ENCODE assay signal across 8 mouse cellular contexts in genomic region chr16:8831241-8831640, GRCm38 (mm10). TPM values are rescaled to one million over a fixed set of nuclear protein-coding genes. Genes with fewer than 3 reads are reported as not detected.
DNase-seq lines count a peak whose midpoint lies in the region; ATAC-seq and TF ChIP-seq lines count a peak whose summit lies in the region.

No protein-coding gene starts in this region.

- no peak for TF ChIP-seq CTCF in G1E (IDR thresholded peaks at IDR 0.05; ENCODE audit: low read depth, low read length)

- H3K9me3 ChIP-seq in G1E (replicated peaks): no peaks in the 10 kb centered on the region
- no peaks in the 10 kb centered on the region for H3K9me3 ChIP-seq in embryonic facial prominence, embryonic 14.5 days (ENCODE audit: control insufficient read depth, low read length)
- no peaks in the 10 kb centered on the region for H3K9me3 ChIP-seq in limb, embryonic 13.5 days
- no peaks in the 10 kb centered on the region for H3K9me3 ChIP-seq in neural tube, embryonic 12.5 days

- peaks cover 28% of the 10 kb centered on the region for H3K4me1 ChIP-seq in G1E (ENCODE audit: insufficient read depth, low read depth, low read length)
- H3K4me1 ChIP-seq in embryonic facial prominence, embryonic 14.5 days (ENCODE audit: control insufficient read depth, insufficient read depth, low read length): peaks cover 16% of the 10 kb centered on the region
- H3K4me1 ChIP-seq in limb, embryonic 13.5 days: peaks cover 25% of the 10 kb centered on the region
- peaks cover 24% of the 10 kb centered on the region for H3K4me1 ChIP-seq in neural tube, embryonic 12.5 days

- H3K9ac ChIP-seq in embryonic facial prominence, embryonic 14.5 days (ENCODE audit: low read depth, low read length): peak overlapping the region; percentile 98
- peak overlapping the region; percentile 99 for H3K9ac ChIP-seq in limb, embryonic 13.5 days
- H3K9ac ChIP-seq in neural tube, embryonic 12.5 days: peak overlapping the region; percentile 100

- H3K27ac ChIP-seq in embryonic facial prominence, embryonic 14.5 days (replicated peaks; ENCODE audit: low read depth, low read length): peak overlapping the region; percentile 97
- H3K27ac ChIP-seq in limb, embryonic 13.5 days: no peak overlapping the region
- H3K27ac ChIP-seq in neural tube, embryonic 12.5 days: peak overlapping the region; percentile 91; the same call in 1 of the 2 replicates

- peaks cover 38% of the 10 kb centered on the region for H3K36me3 ChIP-seq in G1E (replicated peaks)
- H3K36me3 ChIP-seq in embryonic facial prominence, embryonic 14.5 days (ENCODE audit: control insufficient read depth, insufficient read depth, low read length): peaks cover 44% of the 10 kb centered on the region
- peaks cover 27% of the 10 kb centered on the region for H3K36me3 ChIP-seq in limb, embryonic 13.5 days
- peaks cover 17% of the 10 kb centered on the region; the same call in 1 of the 2 replicates for H3K36me3 ChIP-seq in neural tube, embryonic 12.5 days

- peak overlapping the region; percentile 97 for H3K4me3 ChIP-seq in G1E (ENCODE audit: low read depth, low read length)
- H3K4me3 ChIP-seq in embryonic facial prominence, embryonic 14.5 days (ENCODE audit: low read depth, low read length): peak overlapping the region; percentile 100
- H3K4me3 ChIP-seq in limb, embryonic 13.5 days: peak overlapping the region; percentile 99
- H3K4me3 ChIP-seq in neural tube, embryonic 12.5 days: peak overlapping the region; percentile 99

- no peak for ATAC-seq in G1E (ENCODE audit: extremely low read depth, insufficient number of reproducible peaks, low FRiP score, poor library complexity, severe bottlenecking)
- ATAC-seq in embryonic facial prominence, embryonic 14.5 days (ENCODE audit: low read depth): no peak
- ATAC-seq in limb, embryonic 13.5 days (ENCODE audit: low FRiP score, low read depth): no peak
- ATAC-seq in neural tube, embryonic 12.5 days (ENCODE audit: low FRiP score, low read depth): no peak
- ATAC-seq in frontal cortex, adult (ENCODE audit: low TSS enrichment): no peak

- DNase-seq in 3T3-L1 (ENCODE audit: low read depth, low spot score) (peak; percentile 47), G1E (ENCODE audit: low spot score) (no peak), adipocyte (ENCODE audit: low spot score) (no peak)
- DNase-seq in embryonic facial prominence, embryonic 14.5 days (ENCODE audit: low spot score): peak; percentile 7
- peak; percentile 32 for DNase-seq in heart, postnatal 4 days

- WGBS in embryonic facial prominence, embryonic 14.5 days: 4% methylated on average over 12 of the region's 12 CpGs
- WGBS in limb, embryonic 13.5 days: 5% methylated on average over 12 of the region's 12 CpGs
- 5% methylated on average over 12 of the region's 12 CpGs for WGBS in neural tube, embryonic 12.5 days

- no peaks in the 10 kb centered on the region for H3K27me3 ChIP-seq in G1E (ENCODE audit: insufficient read depth, low read length)
- no peaks in the 10 kb centered on the region for H3K27me3 ChIP-seq in embryonic facial prominence, embryonic 14.5 days (replicated peaks; ENCODE audit: control insufficient read depth, insufficient read depth, low read length)
- H3K27me3 ChIP-seq in limb, embryonic 13.5 days: no peaks in the 10 kb centered on the region
- H3K27me3 ChIP-seq in neural tube, embryonic 12.5 days (replicated peaks): no peaks in the 10 kb centered on the region

- peak overlapping the region; percentile 77 for H3K4me2 ChIP-seq in embryonic facial prominence, embryonic 14.5 days (ENCODE audit: low read depth, low read length)
- H3K4me2 ChIP-seq in limb, embryonic 13.5 days (replicated peaks): peak overlapping the region; percentile 96
- peak overlapping the region; percentile 95 for H3K4me2 ChIP-seq in neural tube, embryonic 12.5 days (replicated peaks)

RNA-seq across cellular contexts. Expression of gene 1810013L24Rik, which starts 1.3 kb away (rescaled TPM):
- total RNA-seq in G1E (2014; fragmentation: Nextera tagmentation) (91.4 and 92.2 TPM in 2 replicates), G1E (2017) (48.9 and 58.1 TPM in 2 replicates)
- polyA plus RNA-seq in G1E (2012): 17.7 and 22.0 TPM in 2 replicates
- 16.5 and 22.1 TPM in 2 replicates for polyA plus RNA-seq in embryonic facial prominence, embryonic 14.5 days (2014; fragmentation: Nextera tagmentation; extraction: Ambion mirVana)
- total RNA-seq in heart, postnatal 4 days (2021): 100 to 1,000 TPM; 105 to 115 TPM
- 21.2 and 21.3 TPM in 2 replicates for polyA plus RNA-seq in limb, embryonic 13.5 days (2015; fragmentation: Nextera tagmentation; extraction: Ambion mirVana)
- polyA plus RNA-seq in neural tube, embryonic 12.5 days (2016; fragmentation: Nextera tagmentation; extraction: Ambion mirVana): 42.2 and 45.0 TPM in 2 replicates

RNA-seq across cellular contexts. Expression of gene Usp7, which starts 39.1 kb away (rescaled TPM):
- 234 and 362 TPM in 2 replicates for total RNA-seq in G1E (2014; fragmentation: Nextera tagmentation)
- 132 and 150 TPM in 2 replicates for total RNA-seq in G1E (2017)
- 25.9 and 26.9 TPM in 2 replicates for polyA plus RNA-seq in G1E (2012)
- 35.7 and 39.2 TPM in 2 replicates for polyA plus RNA-seq in embryonic facial prominence, embryonic 14.5 days (2014; fragmentation: Nextera tagmentation; extraction: Ambion mirVana)
- 10 to 100 TPM; 93.2 to 93.6 TPM for total RNA-seq in heart, postnatal 4 days (2021)
- 31.9 and 36.8 TPM in 2 replicates for polyA plus RNA-seq in limb, embryonic 13.5 days (2015; fragmentation: Nextera tagmentation; extraction: Ambion mirVana)
- 34.7 and 38.8 TPM in 2 replicates for polyA plus RNA-seq in neural tube, embryonic 12.5 days (2016; fragmentation: Nextera tagmentation; extraction: Ambion mirVana)

Comparison
In these comparisons a context has a peak if more than half of its experiments do, and no peak if none do; other contexts are left out.
1. DNase-seq: peak in 3T3-L1 (single experiment), embryonic facial prominence, embryonic 14.5 days (single experiment) and heart, postnatal 4 days (single experiment); none in G1E (single experiment) and adipocyte (single experiment).
2. Peak in every context shown above with its lines, with median percentiles within 50 percentile points of each other: H3K4me3 ChIP-seq, H3K4me2 ChIP-seq and H3K9ac ChIP-seq.